Mouse (Mus musculus) left cerebral cortex, adult 18-20 months (tissue): ENCODE data around the gene Csrp2. TPM values are rescaled to one million over a fixed set of nuclear protein-coding genes. Genes with fewer than 3 reads are reported as not detected.
A peak's percentile ranks its signal among the peaks of the same experiment; 100 is the strongest.

Experiments
- DNase-seq, 2 experiments: peaks; one replicate each; pipeline ENCODE4 v3.0.0; 2021 to 2022; ENCODE audit warnings: low spot score in 2 of 2, mixed read lengths in 1 of 2
- total RNA-seq, 2 experiments: library from RNA; stranded (reverse); gene quantifications; 2 replicates each; pipeline ENCODE4 v1.2.3; 2021

The Csrp2 gene
- total RNA-seq, 2 experiments from 2014 or later, result 6.4 to 8.6 TPM

DNA sequence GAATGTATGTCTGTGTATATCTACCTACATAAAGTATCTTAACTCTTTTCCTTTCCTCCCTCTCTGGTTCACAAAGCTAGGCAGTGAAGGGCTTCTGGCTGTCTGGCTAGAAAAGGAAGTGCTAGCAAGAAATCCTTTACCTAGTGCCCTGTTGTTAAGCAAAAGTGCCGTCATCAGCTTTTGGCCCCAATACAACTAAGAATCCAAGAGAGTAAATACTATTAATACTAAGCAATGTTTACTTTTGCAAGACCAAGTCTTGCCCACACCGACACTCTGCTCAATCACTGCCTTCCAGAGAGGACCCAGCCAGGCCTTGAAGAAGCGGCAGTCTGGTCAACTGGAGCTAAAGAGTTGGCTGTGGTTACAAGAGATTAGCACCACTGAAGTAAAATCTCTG lies 51.5 kb downstream of the Csrp2 start:
- no peak for DNase-seq

DNA sequence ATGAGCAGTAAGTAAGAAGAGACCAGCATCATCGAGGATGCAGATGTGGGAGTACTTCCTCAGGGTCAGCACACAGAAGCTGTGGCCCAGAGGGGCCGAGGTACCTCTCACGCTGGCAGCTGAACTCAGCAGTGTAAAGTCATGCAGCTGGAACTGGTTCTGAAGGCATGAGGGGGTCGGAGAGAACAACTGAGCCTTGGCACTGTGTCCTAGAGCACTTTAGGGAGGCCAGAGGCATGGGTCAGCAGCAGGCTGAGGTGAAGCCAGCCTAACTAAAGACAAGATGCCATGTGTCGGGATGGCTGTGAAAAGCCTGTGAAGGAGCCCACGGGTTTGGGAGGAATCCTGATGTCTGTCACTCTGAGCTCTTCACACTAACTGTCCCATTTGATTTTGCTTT lies 51.9 kb downstream of the Csrp2 start:
- DNase-seq, result no peak

DNA sequence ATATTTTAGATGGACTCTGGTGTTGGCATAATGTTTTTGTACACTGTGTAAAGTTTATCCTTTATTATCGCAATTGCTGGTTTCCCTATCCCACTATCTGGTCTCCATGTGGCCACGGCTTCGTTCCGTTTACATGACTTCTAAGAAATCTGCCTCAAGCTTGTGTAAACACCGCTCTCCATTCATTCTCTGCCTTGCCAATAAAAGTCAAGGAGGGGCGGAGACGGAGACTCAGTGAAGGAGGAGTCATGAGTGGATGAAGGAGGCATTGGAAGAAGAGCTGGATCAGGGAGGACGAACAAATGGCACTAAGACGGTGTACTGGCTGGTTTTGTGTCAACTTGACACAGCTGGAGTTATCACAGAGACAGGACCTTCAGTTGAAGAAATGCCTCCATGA lies 52.4 kb downstream of the Csrp2 start:
- DNase-seq, result no peak

DNA sequence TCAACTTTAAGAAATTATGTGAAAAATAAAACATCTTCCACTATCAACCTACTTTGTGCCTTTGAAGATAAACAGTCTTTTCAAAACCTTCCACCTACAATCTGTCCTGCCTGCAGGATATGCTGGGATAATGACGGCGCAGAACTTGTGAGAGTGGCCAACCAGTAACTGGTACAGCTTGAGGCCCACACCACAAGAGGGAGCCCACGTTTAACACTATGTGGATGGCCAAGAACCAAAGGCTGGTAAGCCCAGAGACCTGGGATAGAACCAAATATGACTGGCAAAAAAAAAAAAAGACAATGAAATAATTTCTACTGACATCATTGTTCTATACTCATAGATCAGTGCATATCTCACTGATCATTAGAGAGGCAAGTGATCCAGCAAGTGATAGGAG lies 54.9 kb downstream of the Csrp2 start:
- DNase-seq, result peak; percentile 62 to 66

DNA sequence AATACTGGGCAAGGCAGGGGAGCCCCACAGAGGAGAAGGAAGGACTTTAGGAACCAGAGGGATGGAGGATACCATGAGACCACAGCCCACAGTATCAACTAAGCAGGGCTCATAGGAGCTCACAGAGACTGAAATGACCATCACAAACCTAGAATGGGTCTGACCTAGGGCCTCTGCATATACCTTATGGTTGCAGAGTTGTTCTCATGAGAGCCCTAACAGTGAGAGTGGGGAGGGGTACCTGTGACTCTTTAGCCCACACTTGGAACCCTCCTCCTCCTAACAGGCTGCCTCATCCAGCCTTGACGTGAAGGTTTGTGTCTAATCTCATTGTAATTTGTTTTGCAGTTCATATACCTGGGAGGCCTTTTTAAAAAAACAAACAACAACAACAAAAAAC lies 55.3 kb downstream of the Csrp2 start:
- no peak for DNase-seq

DNA sequence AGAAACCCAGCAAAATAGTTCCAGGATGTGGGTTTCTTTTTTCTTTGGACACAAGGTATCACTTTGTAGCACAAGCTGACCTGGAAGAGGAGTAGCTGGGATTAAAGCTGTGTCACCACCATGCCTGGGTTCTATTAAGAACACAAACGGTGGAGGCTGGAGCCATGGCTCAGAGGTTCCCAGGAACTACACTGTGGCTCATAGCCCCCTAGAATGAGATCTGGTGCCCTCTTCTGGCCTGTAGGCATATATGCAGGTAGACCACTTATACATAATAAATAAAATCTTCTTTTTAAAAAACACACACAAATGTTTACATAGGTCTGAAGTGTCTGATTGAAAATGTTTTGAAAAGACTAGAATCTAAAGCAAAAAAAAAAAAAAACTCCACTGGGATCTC lies 56.5 kb downstream of the Csrp2 start:
- DNase-seq, result peak; percentile 23 to 50

DNA sequence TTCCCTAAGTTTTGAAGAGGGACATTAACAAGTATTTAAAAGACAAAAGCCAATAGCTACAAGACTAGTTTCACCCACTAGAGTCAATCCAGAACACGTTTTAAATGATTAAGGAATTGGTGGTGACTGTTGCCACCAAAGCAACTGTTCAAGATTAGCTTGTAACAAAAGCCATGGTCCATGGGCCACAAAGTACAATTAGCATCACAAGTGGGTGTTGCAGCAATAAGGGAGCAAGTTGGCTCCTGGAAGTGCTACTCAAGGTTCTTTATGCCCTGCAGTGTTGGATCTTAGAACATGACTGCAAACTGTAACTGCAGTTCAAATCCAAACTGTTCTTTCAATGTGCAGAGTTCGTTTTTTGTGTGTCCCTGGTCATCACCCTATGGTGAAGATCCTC lies 57.8 kb downstream of the Csrp2 start:
- DNase-seq, result no peak

DNA sequence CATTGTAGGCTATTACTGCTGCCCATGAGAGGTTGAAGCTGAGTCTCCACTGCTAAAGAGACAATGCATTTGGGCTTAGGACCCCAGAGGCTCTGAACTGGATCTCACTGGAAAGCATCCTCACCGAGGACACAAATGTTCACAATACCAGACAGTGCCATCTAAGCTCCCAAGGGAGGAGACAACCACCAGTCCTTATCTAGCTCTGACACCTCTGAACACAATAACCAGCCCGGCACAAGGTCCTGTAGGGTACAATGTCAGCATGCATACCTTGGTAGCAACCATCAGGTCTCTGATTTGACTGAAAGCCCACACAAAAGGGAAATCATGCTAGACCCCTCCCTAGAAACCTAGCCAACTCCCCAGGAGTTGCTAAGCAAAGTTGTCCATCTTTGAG lies 59.8 kb downstream of the Csrp2 start:
- DNase-seq, result no peak

DNA sequence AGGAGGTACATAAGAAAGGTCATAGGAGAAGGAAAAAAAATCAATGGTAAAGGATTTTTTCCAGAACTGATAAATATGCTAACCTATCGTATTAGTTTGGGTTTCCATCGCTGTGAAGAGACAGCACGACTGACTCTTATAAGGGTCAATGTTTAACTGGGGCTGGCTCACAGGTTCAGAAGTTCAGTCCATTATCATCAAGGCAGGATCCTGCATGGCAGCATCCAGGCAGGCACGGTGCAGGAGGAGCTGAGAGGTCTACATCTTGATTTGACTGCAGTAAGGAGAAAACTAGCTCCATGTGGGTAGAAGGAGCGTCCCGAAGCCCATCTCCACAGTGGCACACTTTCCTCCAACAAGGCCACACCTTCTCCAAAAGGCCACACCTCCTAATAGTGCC lies 60.9 kb downstream of the Csrp2 start:
- no peak for DNase-seq

DNA sequence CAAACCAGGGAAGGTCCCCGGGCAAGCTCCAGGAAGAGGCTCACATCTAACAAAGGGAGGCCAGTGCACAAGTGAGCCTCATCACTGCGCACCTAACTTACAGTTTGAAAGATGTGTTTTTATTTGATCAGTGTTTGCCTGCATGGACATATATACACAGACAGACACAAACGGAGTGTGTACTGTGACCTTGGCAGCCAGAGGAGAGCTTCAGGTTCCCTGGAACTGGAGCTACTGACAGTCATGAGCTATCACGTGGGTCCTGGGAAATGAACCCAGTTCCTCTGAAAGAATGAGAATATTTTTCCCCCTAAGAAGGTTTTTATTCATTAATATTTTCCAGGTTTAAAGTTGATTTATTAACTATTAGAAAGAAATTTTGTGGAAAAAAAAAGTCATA lies 63.2 kb downstream of the Csrp2 start:
- DNase-seq, result no peak

DNA sequence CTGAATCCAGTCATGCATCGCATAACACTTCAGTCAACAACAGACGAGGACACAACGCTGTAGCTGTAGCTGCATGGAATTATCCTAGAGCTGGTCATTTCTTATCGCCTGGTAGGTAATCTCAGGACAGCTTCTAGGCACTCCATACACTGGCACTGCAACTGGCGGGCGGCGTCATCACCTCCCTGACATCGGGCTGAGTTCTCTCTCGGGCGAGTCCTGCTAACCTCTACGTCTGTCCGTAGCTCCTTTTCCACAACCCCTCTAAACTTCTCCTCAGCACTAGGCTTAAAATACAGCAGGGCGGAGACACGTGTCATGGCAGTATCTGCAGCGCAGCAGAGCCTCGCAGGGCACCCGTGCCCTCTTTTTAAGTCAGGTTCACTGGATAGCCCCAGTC lies 67.1 kb downstream of the Csrp2 start:
- DNase-seq, result no peak

Other genes starting within 250 kb of the Csrp2 start
- 1 to 10 TPM in 1 of 2 experiments, under 1 TPM in 1; 0.49 to 1.3 TPM for gene E2f7, start 174.3 kb upstream of the Csrp2 start, total RNA-seq
- 100 to 1,000 TPM; 115 to 121 TPM for gene Zdhhc17, start 90.4 kb downstream of the Csrp2 start, total RNA-seq
- gene Osbpl8, start 245.0 kb downstream of the Csrp2 start, total RNA-seq, result 10 to 100 TPM; 94.0 to 100.0 TPM